Mouse (Mus musculus) regulatory T cell (primary cell): ENCODE measurements around the gene Pam16.

ENCODE experiments used
- in situ Hi-C: fragments of 300-600 bp; cut with MboI, MseI; formaldehyde crosslinking; loops from one replicate; pipeline ENCODE4 v1.15.1; 2025; ENCODE audit warnings: high pct_unique_total_duplicates

The Pam16 gene

DNA sequence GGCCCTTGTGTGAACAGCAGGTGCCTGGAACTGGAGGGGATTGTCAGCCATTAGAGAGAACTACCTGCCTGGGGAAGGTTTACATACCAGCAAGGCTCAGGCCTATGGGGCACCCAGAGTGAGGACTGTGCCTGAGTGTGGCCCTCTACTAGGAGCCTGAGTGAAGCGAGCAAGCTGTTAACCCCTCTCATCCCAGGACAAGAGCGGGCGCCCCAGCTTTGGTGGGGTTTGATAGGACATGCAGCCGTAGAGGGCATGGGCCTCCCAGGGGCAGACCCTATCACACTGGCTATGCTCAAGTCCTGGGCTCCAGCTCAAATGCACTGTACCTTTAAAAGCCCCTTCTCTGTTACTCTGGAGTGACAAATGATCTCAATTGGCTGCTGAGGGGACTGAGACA, 22.0 kb upstream of the Pam16 start:
- in situ Hi-C loops = no loop called here

DNA sequence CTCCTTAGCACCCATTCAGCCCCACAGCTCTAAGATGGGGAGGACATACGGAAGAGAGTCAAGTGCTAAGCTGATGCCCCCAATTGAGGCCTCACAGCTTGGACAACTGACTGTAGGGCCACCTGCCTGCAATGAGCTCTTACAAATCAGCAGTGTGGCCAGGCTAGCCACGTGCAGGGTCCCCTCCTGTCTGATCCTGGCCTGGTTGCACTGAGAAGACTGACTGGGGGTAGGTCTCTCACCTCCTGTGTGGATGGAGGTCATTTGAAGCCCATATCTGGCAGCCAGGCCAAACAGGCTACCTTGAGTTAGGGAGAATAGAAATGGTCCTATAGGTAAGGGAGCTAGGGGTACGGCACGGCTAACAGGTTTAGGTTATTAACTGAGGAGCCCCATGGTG, 21.1 kb upstream of the Pam16 start:
- in situ Hi-C loops = no loop called here

DNA sequence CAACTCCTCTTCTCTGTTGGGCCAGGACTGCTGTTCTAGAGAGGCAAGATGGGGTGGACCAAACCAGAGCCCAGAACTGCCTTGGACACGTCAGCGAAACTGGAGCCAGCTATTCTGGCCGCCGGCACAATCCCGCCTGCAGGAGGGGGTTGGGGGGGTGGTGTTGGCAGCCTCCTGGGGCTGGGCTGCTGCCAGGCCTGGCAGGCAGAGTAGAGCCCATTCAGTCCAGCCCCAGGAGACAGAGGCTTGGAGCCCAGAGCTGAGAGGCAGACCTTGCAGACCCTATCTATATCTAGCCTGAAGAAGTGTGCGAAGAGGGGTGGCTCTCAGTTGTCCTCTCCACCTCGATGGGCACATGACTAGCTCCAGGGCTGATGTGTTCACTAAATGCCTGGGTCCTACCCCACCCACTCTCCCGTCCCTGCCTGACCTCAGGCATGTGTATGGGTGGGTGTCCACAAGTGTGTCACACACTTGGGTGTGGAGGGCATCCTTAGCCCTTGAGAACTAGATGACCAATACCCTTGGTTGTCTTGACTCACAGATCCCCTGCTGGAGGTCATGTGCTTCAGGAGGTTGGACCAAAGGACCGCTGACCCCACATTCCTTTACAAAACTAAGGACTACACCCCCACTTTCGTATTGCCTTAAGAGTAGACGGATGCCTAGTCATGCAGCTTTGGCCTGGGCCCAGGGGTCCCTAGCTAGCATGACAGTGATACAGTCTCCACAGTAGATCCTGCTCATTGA, 19.1 kb upstream of the Pam16 start:
- in situ Hi-C loops = no loop called here

GRCm38 (mm10) chr16:4642937-4643336, 18.1 kb upstream of the Pam16 start:
- in situ Hi-C loops = no loop called here

DNA sequence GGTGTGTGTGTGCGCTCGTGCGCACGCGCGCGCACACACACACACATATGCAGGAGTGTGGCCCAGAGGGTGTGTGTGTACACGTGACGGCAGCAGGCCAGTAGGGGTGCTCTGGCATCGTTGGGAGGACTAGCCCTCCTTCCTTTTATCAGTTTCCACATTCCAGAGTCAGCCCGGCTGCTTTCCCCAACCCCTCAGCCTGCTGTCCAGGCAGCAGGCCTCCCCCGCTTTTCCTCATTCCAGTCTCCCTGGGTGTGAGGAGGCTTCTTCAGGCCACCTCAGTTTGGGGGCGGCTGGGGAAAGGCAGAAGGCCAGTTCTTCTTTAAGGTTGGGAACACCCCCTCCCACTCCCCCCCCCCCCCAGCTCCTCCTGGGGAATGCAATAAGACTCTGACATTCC, 17.4 kb upstream of the Pam16 start:
- in situ Hi-C loops = no loop called here

DNA sequence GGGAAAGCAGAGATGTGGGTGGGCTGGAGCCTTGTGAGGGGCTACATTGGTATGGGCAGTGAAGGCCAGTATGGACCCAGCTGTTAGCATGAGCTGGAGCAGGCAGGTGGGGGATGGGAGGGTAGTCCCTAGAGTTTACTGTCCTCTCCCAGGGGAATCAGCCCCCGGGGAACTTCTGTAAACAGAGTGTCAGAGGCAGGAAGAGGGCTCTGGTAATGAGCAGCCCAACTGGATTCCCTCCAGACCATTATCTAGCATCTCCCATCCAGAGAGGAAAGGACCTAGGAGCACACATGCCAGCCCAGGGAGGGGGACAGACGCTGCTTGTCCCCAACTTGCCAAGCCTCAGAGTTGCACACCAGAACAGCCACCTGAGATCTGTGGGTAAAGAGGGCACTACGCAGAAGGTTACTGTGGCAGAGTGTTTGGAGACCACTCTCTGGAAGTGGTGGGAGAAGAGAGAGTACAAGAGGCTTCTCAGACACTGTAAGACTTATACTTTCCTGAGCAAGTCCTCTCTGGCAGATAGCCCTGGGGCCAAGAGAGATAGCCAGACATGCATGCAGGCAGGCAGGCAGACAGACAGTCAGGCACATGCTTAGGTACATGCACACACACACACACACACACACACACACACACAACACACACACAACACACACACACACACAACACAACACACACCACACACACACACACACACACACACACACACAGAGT, 16.5 kb upstream of the Pam16 start:
- in situ Hi-C loops = no loop called here

DNA sequence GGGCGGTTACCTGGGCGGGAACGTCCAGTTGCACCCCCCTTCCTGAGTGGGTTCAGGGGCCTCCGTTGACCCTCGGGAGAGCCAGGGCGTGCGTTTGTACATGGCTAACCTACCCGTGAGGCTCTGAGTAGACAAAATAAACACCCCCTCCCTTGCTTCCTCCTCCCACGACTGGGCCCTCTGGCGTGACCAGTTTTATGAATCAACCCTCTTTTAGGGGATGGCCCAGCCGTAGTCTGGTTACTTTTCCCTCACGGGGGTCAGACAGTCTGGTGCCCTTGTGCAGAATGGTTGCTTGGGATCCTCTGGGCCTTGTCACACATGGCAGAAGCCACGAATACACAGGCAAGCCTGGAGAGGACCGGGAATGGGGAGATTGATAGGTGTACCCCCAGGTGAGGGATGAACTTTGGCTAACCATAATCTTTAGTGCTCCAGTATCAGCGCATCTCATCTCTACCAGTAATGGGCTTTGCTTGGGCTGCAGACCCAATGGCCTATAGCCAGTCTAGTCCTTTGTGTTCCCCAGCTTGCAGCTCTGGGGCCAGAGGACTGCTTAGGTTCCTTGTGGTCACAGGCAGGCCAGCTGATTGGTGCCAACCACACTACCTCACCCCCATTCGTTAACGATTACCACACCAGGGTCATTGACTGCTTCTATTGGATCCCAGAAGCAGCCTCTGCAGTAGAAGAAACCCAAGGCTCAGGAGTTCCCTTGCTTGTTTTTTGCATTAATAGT, 15.6 kb upstream of the Pam16 start:
- in situ Hi-C loops = no loop called here

DNA sequence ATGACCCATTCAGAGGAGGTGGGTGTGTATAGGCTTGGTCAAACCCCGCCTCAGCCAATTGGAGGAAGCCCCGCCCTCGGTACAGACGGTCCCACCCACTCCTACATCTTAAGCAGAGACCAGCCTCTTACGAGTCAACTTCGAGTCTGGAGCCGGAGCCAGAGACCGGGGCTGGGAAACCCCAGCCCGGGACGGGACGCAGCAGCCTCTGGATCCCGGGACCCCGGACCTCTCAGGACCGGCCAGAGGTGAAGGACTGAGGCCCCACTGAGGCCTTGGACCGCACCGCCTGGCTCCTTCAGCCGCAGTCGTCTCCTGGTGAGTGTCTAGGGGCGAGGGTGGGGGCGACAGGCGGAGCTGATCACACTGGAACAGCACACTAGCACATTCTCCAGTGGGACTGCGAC, 15.0 kb upstream of the Pam16 start, which contains the start of the genes Vasn and Dnaja3:
Gene Vasn, plus strand, starts transcription at position 111 of the 407 bp plus-strand sequence.
Gene Dnaja3, plus strand, starts transcription at position 159 of the 407 bp plus-strand sequence.
- in situ Hi-C loops = no loop called here

DNA sequence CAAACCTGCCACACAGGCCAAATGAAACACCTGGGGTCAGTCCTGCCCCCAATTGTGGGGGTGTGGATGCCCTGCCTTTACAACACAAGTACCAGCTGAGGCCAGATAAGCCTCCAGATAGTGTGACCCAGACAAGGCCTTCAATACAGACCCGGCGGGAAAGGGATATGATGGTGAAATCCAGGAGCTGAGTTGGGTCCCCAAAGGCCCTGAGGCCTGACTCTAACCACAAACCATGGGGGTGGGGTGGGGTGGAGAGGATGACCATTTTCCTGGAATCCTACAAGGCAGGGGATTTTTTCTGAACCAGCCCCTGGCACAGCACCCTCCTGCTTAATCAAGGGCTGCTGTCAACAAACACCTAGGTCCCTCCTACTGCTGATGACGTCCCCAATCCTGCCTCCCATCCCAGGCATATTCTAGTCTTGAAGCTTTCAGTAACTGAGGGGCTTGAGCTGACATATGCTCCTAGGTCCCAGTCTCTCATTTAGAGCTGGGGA, 14.2 kb upstream of the Pam16 start:
- in situ Hi-C loops = no loop called here

- in situ Hi-C loops = no loop called here
Observed at GRCm38 (mm10) chr16:4635760-4636159, 11.0 kb upstream of the Pam16 start.

DNA sequence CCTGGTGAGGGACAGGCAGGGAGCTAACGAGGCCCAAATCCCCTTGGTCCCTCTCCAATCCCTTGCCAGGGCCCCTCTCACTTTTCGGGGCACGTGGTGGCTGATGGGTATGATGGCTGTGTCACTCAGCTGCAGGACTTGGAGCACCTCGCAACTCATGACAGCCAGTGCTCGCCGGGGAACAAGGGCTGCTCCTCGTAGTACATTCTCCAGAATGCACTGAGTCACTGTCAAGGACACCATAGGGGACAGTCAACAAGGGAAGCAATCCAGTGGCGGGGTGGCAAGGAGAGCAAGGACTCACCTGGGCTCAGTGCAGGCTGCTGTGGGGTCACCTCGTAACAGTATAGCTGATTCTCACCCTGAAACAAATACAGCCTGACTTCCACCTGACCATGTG, 9.9 kb upstream of the Pam16 start:
- in situ Hi-C loops = loop anchor here (5.0 kb wide), 1 partner anchor 33 kb away; no protein-coding TSS in a partner anchor

DNA sequence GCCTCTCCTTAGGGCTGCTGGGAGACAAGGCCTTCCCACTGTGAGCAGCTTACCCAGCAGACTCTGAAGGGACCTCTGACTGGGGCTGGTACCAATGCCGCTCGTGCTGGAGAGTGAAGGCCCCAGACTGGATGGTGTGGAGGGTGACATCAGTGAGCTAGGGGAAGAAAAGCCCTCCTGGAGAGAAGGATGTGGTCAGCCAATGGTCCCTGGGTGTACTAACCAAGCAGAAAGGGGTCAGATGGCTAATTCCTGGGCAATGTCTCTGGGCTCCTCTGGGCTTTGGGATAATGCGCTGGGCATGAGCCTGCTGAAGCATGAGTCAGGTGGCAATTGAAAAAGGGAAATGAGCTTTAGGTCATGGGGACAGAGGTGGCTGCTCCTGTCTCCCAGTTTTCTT, 8.9 kb upstream of the Pam16 start:
- in situ Hi-C loops = loop anchor here (5.0 kb wide), 1 partner anchor 34 kb away; no protein-coding TSS in a partner anchor

DNA sequence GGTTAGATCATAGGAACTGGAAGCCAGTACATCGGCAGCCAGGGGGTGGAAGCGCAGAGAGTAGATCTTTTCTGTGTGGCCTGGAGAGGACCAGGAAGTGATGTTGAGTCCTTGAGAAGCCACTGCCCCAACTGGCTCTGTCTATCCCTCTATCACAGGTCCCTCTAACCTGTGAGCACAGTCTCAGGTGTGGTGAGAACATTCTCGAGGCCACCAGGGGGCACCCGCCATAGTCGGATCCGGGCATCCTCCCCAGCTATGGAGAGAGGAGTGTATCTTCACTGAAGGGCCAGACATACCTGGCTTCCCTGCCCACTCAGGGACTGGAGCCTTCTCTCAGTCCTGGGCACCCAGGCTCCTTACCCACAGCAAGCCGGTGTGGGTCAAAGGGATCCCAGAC, 7.3 kb upstream of the Pam16 start:
- in situ Hi-C loops = loop anchor here (5.0 kb wide), 1 partner anchor 35 kb away; no protein-coding TSS in a partner anchor

GRCm38 (mm10) chr16:4629950-4630349, 5.2 kb upstream of the Pam16 start:
- in situ Hi-C loops = loop anchor here (5.0 kb wide), 1 partner anchor 37 kb away; no protein-coding TSS in a partner anchor

- in situ Hi-C loops = no loop called here
Observed at GRCm38 (mm10) chr16:4628898-4629419, 4.2 kb upstream of the Pam16 start.

GRCm38 (mm10) chr16:4627105-4627504, 2.3 kb upstream of the Pam16 start:
- in situ Hi-C loops = no loop called here

DNA sequence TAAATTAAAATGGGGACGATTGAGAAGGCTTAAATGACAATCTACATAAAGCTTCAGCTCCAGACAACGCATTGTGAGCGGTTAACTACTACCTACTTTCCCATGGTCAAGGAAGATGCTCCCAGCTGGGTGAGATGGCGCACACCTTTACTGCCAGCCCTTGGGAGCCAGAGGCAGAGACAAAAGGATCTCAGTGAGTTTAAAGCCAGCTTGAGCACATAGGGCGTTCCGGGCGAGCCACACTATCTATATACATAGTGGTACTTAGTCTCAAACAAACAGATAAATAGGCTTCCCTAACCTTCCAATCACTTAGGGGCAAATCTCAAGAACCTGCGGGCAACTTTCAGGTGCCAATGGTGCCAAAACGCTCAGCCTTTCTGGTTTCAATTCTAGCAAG, 714 bp downstream of the Pam16 start:
- in situ Hi-C loops = no loop called here

DNA sequence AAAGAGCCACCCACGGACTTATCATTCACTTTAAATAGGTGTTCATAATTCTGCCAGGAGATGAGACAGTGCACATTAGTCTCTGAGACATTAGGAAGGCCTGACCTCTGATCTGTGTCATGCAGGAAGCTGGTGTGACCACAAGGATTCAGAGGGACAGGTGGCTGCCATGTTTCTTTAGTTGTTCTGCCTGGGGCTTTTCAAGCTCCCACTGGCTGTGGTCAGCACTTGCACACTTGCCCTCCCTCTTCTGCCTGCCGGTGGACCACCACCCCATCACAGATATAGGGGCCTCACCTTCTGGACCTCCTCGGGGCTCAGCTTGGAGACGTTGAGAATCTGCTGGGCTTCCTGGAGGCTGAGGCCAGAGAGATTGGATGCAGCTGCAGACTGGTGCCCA, 8.0 kb downstream of the Pam16 start:
- in situ Hi-C loops = no loop called here

DNA sequence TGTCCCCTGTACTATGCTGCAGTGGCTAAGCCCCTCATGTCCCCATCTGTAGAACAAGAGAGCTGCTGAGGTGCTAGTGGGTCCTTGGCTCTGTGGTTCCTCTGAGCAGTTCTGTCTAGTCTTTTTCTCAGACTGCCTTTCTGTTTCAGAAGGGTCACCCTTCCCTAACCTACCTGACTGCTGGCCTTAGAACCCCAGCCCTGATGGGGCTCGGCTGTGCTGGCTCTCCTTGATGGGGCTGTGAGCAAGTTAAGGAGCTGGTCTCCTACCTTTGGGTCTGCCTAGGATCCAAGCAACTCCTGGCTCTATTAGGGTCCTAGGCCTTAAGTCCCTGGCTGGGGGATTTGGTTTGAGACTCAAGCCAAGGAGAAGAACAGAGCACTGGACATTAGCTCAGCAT, 9.5 kb downstream of the Pam16 start:
- in situ Hi-C loops = no loop called here

DNA sequence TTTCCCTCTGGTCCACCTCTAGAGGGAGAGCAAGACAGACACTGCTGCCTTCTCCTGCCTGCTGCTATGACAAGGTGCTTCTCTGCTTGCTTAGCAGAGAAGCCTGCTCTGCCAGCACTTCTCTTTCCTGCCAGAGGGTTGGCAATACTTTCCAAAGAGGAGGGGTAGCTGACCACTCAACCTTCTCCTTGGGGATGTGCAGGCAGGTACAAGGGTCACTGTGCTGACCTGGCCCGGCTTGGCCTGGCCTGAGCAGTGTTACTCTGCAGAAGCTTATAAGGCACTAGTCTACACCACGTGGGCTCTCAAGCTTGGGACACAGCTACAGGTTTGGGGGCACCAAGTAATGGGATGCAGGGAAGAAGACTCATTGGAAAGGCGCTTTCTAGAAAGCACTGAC, 10.1 kb downstream of the Pam16 start:
- in situ Hi-C loops = loop anchor here (5.0 kb wide), 2 partner anchors 47 to 307 kb away; no protein-coding TSS in a partner anchor

GRCm38 (mm10) chr16:4613736-4614135, 11.1 kb downstream of the Pam16 start:
- in situ Hi-C loops = loop anchor here (5.0 kb wide), 2 partner anchors 46 to 306 kb away; no protein-coding TSS in a partner anchor
